Mouse (Mus musculus) adrenal gland (tissue): ENCODE data around the gene Eps8.

Source experiments
- intact Hi-C: fragments of 180-260 bp; cut with DNase I; formaldehyde crosslinking; loops from one replicate; pipeline ENCODE4 v1.15.1; 2025
- long read RNA-seq, 2 experiments: library from polyadenylated mRNA; unstranded; transcript quantifications; one replicate each; pipeline ENCODE4 v2.0.0; 2020; ENCODE audit warnings: borderline replicate concordance in 1 of 2; ENCODE audit not compliant: insufficient replicate concordance in 1 of 2

Eps8 gene
- long read RNA-seq, experiment 1, full-length matches to known transcripts: 2 of 4 reads
- long read RNA-seq, experiment 1, partial matches to known transcripts: 1 of 4 reads
- long read RNA-seq, experiment 1, other reads (novel, unspliced or antisense): 1 of 4 reads
- long read RNA-seq, experiment 2, full-length matches to known transcripts: 3 of 17 reads
- long read RNA-seq, experiment 2, partial matches to known transcripts: 11 of 17 reads
- long read RNA-seq, experiment 2, other reads (novel, unspliced or antisense): 3 of 17 reads

DNA sequence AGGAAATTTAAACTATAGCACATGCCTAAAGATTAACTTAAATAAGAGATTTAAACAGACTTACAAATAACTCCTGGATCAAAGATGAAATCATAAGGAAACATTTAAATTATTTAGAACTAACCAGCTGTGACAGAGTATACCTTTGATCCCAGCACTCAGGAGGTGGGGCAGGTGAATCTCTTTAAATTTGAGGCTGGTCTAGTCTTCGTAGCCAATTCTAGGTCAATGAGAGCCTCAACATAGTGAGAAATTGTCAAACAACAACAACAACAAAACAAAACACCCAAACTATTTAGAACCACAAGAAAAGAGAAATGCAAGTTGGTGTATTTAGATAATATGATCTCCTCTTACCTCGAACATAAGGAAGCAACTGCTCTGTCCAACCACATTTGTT is at the start of gene Eps8:
Gene Eps8 (minus strand): TSS at position 101 of the 400 bp plus-strand sequence.
- intact Hi-C loops: loop anchor here (5.0 kb wide), 1 partner anchor 197 kb away; no protein-coding TSS in a partner anchor

DNA sequence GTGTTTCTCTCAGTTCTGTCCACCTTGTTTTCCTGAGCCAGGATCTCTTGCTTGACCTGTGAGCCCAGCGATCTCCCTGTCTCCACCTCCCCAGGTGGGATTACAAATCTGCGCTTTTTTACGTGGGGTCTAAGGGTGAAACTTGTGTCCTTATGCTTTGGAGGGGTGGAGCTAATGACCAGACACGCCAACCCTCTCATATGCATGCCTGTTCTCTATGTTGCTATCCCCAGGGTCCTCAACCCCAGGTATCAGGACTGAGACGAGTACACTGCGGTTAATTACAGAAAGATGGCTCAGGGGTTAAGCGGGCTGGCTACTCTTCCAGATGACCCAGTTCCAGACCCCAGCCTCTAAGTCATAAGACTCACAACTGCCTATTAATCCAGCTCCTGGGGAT is 48.8 kb upstream of the Eps8 start:
- intact Hi-C loops: no loop called here

DNA sequence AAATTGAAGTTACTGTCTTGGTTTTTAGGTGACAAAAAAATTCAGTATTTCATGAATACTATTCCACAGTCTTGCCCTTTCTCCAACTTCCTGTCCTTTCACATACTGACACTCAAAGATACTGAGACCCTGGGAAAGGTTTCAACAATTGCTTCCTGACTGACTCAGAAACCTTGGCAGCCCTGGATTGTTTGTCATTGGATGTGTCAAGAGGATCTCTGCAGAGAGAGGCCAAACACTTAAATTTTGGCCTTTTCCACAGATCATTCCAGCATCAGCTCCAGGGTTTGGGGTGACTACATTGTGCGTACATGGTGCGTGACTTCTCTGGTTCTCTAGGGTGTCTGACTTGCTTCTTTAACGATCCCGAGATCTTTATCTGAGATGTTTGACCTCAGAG is 48.2 kb upstream of the Eps8 start:
- intact Hi-C loops: no loop called here

GRCm38 (mm10) chr6:137702186-137702585 is 47.5 kb upstream of the Eps8 start:
- intact Hi-C loops: no loop called here

- intact Hi-C loops: no loop called here
These were observed 44.8 kb upstream of the Eps8 start for GRCm38 (mm10) chr6:137699434-137699833.

DNA sequence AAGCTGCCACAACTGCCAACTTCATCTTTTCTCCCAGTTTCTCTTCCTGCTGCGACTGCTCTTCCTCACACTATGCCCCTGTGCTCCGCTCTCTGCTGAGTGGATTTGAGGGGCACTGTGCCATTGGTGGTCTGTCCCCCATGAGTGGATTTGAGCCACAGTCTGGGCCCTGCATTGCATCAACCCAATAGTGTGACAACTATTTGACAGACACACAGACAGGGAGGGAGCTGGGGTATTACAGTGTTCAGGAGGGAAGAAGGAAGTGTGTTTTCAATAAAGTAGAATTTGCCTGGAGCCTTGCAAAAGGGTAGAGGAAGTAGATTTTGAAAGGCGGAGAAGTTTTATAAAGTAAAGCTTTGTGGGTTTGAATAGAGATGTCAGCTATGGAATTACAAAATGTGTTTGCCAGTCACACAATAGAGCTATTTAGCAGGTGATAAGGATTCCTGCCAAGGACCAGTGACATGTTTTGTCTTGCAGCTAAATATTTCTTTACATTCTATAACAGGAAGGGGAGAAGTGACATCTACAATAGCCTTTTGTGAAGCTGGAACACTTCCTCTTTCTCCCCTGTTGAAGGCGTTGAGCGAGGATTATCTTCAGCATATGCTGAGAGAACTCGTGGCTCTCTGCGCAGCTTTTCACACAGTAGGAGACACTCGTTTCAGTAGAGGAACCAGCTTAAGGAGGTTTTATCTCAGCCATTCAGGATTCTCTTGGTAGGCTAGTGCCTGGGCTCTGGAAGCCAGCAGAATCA is 41.9 kb upstream of the Eps8 start:
- intact Hi-C loops: no loop called here

GRCm38 (mm10) chr6:137695046-137695445 is 40.4 kb upstream of the Eps8 start:
- intact Hi-C loops: no loop called here

- intact Hi-C loops: no loop called here
These were observed 39.6 kb upstream of the Eps8 start for GRCm38 (mm10) chr6:137694310-137694709.

GRCm38 (mm10) chr6:137690550-137691119 is 36.0 kb upstream of the Eps8 start:
- intact Hi-C loops: no loop called here

- intact Hi-C loops: no loop called here
These were observed 33.9 kb upstream of the Eps8 start for GRCm38 (mm10) chr6:137688506-137689105.

GRCm38 (mm10) chr6:137688079-137688478 is 33.4 kb upstream of the Eps8 start:
- intact Hi-C loops: no loop called here

- intact Hi-C loops: no loop called here
These were observed 33.0 kb upstream of the Eps8 start for GRCm38 (mm10) chr6:137687667-137688066.

DNA sequence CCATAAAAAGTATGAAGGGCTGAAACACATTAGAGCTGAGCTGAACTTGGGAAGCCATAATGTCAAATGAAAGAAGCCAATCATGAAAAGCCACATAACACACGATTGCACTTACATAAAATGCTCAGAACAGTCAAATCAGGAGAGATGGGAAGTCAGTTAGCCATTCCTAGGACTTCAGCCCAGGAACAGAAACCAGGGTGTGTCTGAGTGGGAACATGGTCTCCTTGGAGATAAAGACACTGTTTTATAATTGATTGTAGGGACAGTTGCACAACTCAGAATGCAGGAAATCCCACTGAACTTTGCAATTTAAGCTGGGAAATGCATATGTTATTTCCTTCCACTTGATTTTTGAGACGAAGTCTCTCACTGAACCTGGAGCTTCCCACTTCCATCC is 28.0 kb upstream of the Eps8 start:
- intact Hi-C loops: no loop called here

GRCm38 (mm10) chr6:137681000-137681399 is 26.3 kb upstream of the Eps8 start:
- intact Hi-C loops: no loop called here

DNA sequence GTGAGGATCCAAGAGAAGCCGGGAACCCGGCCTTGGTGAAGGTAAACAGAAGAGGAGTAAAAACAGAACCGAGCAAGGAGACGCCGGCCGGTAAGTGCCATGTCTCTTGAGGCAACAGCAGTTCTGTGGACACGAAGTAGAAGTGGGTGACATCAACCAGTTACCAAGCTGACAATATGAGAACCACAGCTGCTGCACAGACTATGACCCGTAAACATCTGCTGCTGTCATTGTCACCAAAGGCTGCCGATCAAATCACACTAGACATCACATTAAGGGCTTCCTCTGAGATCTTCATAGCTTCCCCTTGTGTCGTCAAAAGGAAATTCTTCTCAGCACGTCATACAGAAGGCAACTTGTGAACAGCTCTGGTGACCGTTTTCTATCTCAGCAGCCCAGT is 21.9 kb upstream of the Eps8 start:
- intact Hi-C loops: no loop called here

DNA sequence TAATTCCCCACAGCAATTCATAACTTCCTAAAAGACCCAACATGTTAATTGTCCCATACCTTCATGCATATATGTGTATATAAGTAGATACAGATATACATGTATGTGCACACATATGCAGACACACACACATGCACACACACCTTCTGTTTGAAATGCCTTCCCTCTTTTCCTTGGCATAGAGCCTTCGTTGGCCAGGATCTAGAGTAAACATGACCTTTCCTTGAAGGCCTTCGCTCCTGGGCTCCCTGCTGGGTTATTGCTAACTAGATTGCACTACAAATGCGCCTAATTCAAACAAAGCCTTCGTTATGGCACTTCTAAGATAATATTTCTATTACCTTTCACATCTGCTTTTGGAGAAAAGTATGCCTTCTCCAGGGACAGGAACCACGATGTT is 20.9 kb upstream of the Eps8 start:
- intact Hi-C loops: no loop called here

DNA sequence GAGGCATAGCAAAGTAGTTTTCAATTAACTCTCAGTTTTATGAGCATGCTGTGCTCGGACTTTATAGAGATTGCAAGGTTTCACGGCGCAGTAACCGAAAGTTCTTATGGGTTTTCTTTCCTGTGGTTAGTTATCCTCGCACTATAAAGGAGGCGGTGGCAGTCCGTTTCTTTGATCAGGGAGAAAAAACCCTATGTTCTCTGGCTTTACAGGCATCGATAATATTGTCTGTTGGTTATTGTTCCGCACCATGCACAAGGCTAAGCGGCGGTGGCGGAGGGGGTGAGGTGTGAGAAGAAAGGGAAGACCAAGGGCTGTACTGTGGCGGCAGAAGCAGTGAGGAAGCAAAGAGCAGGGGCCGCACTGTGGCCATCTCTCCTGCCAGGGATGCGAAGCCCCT is 18.6 kb upstream of the Eps8 start:
- intact Hi-C loops: no loop called here

DNA sequence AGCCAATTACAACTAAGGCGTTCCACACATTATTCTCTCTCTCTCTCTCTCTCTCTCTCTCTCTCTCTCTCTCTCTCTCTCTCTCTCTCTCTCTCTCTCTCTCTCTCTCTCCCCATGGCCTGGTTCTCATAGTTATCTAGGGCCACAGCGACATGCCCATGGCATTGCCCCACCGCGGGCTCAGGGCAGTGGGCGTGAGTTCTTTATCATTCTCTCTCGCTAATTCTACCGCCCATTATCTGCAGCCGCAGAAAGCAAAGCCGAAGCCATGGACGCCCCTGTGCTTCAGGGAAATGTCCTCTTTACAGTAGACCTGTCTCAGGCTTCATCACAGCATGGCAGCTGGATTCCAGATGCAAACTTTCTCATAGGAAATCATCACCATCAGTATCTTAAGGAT is 16.9 kb upstream of the Eps8 start:
- intact Hi-C loops: no loop called here

DNA sequence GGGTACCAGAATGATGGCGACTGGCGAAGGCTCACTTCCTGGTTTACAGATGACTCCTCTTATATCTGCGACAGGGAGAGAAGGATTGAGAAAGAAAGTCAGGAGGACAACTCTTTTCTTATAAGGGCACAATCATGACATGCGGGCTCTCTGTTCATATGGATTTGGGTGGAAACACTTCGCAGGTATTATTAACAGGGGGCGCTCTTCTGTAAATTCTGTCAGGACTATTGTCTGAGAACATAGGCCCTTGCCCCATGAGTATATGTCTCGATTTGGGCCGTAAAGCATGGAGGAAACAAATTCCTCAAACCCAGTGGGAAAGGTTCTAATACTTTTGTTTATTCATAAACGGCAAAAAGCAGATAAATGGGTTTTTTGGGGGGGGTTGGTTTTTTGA is 16.1 kb upstream of the Eps8 start:
- intact Hi-C loops: no loop called here

DNA sequence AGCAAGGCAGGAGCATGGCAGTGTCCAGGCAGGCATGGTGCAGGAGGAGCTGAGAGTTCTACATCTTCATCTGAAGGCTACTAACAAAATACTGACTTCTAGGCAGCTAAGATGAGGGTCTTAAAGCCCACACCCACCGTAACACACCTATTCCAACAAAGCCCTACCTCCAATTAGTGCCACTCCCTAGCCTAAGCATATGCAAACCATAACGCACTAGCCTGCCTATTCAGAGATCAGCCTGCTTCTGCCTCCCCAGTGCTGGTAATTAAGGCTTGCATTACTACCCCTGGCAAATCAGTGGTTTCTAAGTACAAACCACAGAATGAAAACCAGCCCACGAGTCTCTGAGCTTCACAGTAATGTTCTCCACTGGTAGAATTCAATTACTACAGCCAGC is 15.2 kb upstream of the Eps8 start:
- intact Hi-C loops: no loop called here

GRCm38 (mm10) chr6:137669433-137669832 is 14.8 kb upstream of the Eps8 start:
- intact Hi-C loops: no loop called here

DNA sequence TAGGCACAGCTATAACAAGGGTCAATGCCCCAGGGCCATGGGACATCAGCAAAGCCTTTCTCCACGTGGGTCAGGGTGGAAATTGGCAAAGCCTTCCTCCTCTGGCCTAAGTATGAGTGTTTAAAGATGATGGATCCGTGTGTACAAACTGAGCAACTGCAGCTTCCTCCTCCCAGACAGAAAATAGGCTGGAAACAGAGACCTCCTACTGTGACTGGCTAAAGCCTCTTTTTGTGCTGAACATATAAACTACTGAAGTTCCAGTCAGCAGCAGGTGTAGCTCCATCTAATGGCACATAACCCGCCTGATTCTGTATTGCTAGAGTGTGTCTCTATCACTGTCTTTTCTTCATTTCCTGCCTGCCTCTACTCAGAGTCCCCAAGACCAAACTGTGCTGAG is 13.7 kb upstream of the Eps8 start:
- intact Hi-C loops: no loop called here
